Mouse (Mus musculus) lung, postnatal 0 days (tissue): ENCODE measurements around the gene Prkca.

ENCODE experiments used
- CTCF ChIP-seq: IDR thresholded peaks from 2 replicates; pipeline ENCODE4 v1.5.1; 2016; ENCODE audit warnings: antibody characterized with exemption, mild to moderate bottlenecking
- EP300 ChIP-seq: IDR thresholded peaks from 2 replicates; pipeline ENCODE4 v1.6.1; 2016; ENCODE audit warnings: antibody characterized with exemption, mild to moderate bottlenecking, control low read depth

DNA sequence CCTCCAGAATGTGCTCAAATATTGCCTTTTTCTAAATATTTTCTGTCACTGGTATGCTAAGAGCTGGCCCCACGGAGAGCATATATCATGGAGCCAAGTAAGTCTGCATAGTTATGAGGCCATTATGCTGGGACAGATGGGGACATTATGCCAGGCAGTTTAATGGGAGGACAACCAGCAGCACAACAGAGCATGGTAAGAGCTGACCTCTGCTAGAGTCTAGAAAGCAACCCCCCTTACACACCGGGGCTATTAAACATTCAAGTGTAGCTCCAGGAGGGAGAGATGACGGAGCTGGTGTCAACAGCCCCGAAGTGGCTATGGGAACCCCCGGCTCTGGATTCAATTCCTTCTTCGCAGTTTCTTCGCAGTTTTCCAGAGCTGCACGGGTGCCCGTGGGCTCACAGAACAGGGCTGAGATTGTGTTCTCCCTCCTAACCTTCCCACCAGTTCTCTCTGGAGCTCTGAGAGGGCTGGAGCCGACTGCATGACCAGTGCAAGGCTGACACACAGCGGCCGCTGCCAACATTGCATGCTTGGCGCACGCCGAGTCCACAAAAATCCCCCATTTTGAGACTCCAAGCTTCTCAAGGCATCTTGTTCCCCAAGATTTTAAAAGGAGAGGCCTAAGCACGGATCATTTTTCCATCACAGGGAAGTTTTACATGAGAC is 361.4 kb downstream of the Prkca start:
- TF ChIP-seq EP300 (no peak), CTCF (peak; percentile 82)
